Mouse (Mus musculus) CH12.LX (cell line): ENCODE measurements at regions not wholly inside any gene's neighbourhood (a gene's known extent, or its start where the extent isn't known, plus 50 kb on each side); places are given as distances from the start of the nearest gene placed in this dataset.

ENCODE experiments used
- DNase-seq: peaks from one replicate; pipeline ENCODE4 v3.0.0-alpha.2; 2013; ENCODE audit errors: extremely low read depth
- H3K27ac ChIP-seq: 2 replicates; pipeline ENCODE4 v1.5.1; 2012; ENCODE audit warnings: low read depth, mild to moderate bottlenecking, control low read depth, moderate library complexity; ENCODE audit not compliant: insufficient read depth
- H3K27me3 ChIP-seq: replicated peaks from 2 replicates; pipeline ENCODE3; 2012; ENCODE audit warnings: inconsistent platforms
- H3K36me3 ChIP-seq, 2 experiments: replicated peaks in 1 of 2; 2 replicates each; pipeline versions ENCODE3 to v1.6.1; 2012; ENCODE audit warnings: inconsistent platforms in 1 of 2, low read length in 1 of 2, mild to moderate bottlenecking in 1 of 2, mixed read lengths in 1 of 2, moderate library complexity in 1 of 2; ENCODE audit not compliant: control insufficient read depth in 1 of 2, insufficient read depth in 1 of 2
- H3K4me1 ChIP-seq, 2 experiments: 2 replicates each; pipeline ENCODE4 v1.6.1; 2012; ENCODE audit warnings: inconsistent platforms in 1 of 2, moderate library complexity in 1 of 2; ENCODE audit not compliant: insufficient read depth in 2 of 2, control insufficient read depth in 1 of 2
- H3K4me2 ChIP-seq: 2 replicates; pipeline ENCODE4 v1.6.1; 2012; ENCODE audit warnings: low read depth, mild to moderate bottlenecking, control low read depth; ENCODE audit not compliant: poor library complexity, insufficient read depth, severe bottlenecking
- H3K4me3 ChIP-seq, 3 experiments: fragments of 150-350 bp in 1 of 3; sonication (generic) in 1 of 3; replicated peaks in 1 of 3; 2 replicates each; pipeline versions ENCODE3 to v1.5.1; 2011 to 2012; ENCODE audit warnings: low read depth in 2 of 3, low read length in 2 of 3, mild to moderate bottlenecking in 2 of 3, moderate library complexity in 2 of 3, control low read depth in 1 of 3, improper control_type of control experiment in 1 of 3, inconsistent platforms in 1 of 3, mixed read lengths in 1 of 3; ENCODE audit not compliant: poor library complexity in 1 of 3
- H3K79me2 ChIP-seq: replicated peaks from 2 replicates; pipeline ENCODE4 v1.6.1; 2012; ENCODE audit warnings: mild to moderate bottlenecking, moderate library complexity; ENCODE audit not compliant: control insufficient read depth, poor library complexity, insufficient read depth, severe bottlenecking; ENCODE audit errors: extremely low read depth
- H3K9ac ChIP-seq: 2 replicates; pipeline ENCODE4 v1.6.1; 2012; ENCODE audit warnings: low read depth, mild to moderate bottlenecking, control low read depth, moderate library complexity; ENCODE audit not compliant: insufficient read depth
- H3K9me3 ChIP-seq: replicated peaks from 2 replicates; pipeline ENCODE3; 2012; ENCODE audit warnings: low read length, inconsistent platforms, mixed read lengths
- BHLHE40 ChIP-seq: IDR thresholded peaks from 2 replicates; pipeline ENCODE4 v1.6.1; 2011; ENCODE audit warnings: mild to moderate bottlenecking, low read depth, low read length, improper control_type of control experiment
- CTCF ChIP-seq, 2 experiments: IDR thresholded peaks in 1 of 2; conservative IDR thresholded peaks in 1 of 2; 2 replicates each; pipeline ENCODE4 v1.5.1; 2011 to 2012; ENCODE audit warnings: low read depth in 2 of 2, low read length in 2 of 2, improper control_type of control experiment in 1 of 2, inconsistent platforms in 1 of 2, mild to moderate bottlenecking in 1 of 2, moderate library complexity in 1 of 2
- EP300 ChIP-seq: IDR thresholded peaks from 2 replicates; pipeline ENCODE4 v1.6.1; 2011; ENCODE audit warnings: low read length, improper control_type of control experiment
- ETS1 ChIP-seq: conservative IDR thresholded peaks from 2 replicates; pipeline ENCODE4 v1.6.1; 2012; ENCODE audit warnings: low read depth, mild to moderate bottlenecking, inconsistent platforms, low read length, improper control_type of control experiment, moderate library complexity
- JUND ChIP-seq: conservative IDR thresholded peaks from 2 replicates; pipeline ENCODE4 v1.6.1; 2011; ENCODE audit warnings: low read depth, low read length, improper control_type of control experiment
- KAT2A ChIP-seq: IDR thresholded peaks from 2 replicates; pipeline ENCODE4 v1.6.1; 2012; ENCODE audit warnings: low read length, improper control_type of control experiment, inconsistent platforms; ENCODE audit not compliant: insufficient replicate concordance
- MEF2A ChIP-seq: IDR thresholded peaks from 2 replicates; pipeline ENCODE4 v1.6.1; 2014; ENCODE audit warnings: low read depth, mild to moderate bottlenecking, inconsistent platforms, low read length, improper control_type of control experiment, borderline replicate concordance
- MYC ChIP-seq: IDR thresholded peaks from 2 replicates; pipeline ENCODE4 v1.6.1; 2011; ENCODE audit warnings: low read depth, mild to moderate bottlenecking, improper control_type of control experiment, low read length
- SIN3A ChIP-seq: IDR thresholded peaks from 2 replicates; pipeline ENCODE4 v1.6.1; 2012; ENCODE audit warnings: low read length, improper control_type of control experiment, inconsistent platforms
- TCF12 ChIP-seq: IDR thresholded peaks from 2 replicates; pipeline ENCODE4 v1.6.1; 2014; ENCODE audit warnings: low read depth, mild to moderate bottlenecking, inconsistent platforms, low read length, improper control_type of control experiment
- ZKSCAN1 ChIP-seq: IDR thresholded peaks from 2 replicates; pipeline ENCODE4 v1.6.1; 2012; ENCODE audit warnings: low read depth, inconsistent platforms, low read length, improper control_type of control experiment, borderline replicate concordance
- ZMIZ1 ChIP-seq: IDR thresholded peaks from 2 replicates; pipeline ENCODE4 v1.6.1; 2012; ENCODE audit warnings: low read depth, mild to moderate bottlenecking, inconsistent platforms, low read length, improper control_type of control experiment
- ZNF384 ChIP-seq: IDR thresholded peaks from 2 replicates; pipeline ENCODE4 v1.6.1; 2012; ENCODE audit warnings: low read depth, low read length, improper control_type of control experiment, inconsistent platforms
- dilution Hi-C: fragments of 300-500 bp; cut with MboI; formaldehyde crosslinking; loops from 2 replicates; pipeline ENCODE4 v1.14.3; 2020; ENCODE audit warnings: low sequenced_read_pairs; ENCODE audit not compliant: extremely low pct_unique_long_range_greater_than_20kb, extremely low pct_ligation_motif_present
- in situ Hi-C: fragments of 300-500 bp; cut with MboI; formaldehyde crosslinking; loops from 3 replicates; pipeline ENCODE4 v1.14.3; 2019; ENCODE audit warnings: low sequenced_read_pairs, low pct_ligation_motif_present, low pct_unique_long_range_greater_than_20kb, mixed read lengths

DNA sequence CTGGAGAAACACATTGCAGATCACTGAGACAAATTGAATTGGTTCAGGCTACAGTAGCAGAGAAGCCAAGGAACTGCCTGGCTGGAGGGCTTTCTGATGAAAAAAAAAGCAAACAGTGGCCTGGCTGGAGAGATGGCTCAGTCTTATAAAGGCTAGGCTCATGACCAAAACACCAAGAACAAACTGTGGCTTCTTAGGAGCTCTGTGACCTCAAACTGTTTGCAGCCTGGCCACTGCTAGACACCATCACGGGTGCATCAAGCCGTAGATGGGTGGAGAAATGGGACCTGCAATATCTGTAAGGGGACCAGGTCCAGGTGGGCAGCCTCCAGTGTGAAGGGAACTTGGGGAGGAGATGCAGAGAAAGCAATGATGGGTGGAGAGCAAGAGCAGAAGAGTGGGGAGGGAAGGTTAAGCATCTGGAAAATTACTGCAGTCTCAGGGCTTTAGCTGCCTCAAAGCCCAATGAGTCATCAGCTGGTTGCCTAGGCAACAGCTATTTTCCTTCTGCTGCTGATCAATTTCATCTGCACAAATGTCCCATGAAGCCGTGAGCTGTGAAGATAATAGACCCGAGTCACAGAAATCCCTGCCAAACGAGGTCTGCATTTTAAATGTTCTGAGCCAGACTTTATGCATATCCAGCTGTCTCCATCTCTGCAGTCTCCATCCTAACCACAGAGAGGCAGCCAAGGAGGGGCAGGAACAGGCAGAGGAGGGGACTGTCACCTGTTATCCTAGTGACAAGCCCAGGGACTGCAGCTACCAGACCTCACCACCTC is 85.1 kb downstream of the Tbx19 start:
- no peak overlapping the region for H3K4me2 ChIP-seq
- H3K36me3 ChIP-seq = no peaks in the 10 kb centered on the region
- no peak overlapping the region for H3K9ac ChIP-seq
- no peak overlapping the region for H3K27ac ChIP-seq
- H3K79me2 ChIP-seq = no peaks in the 10 kb centered on the region
- H3K4me1 ChIP-seq = peaks cover 9 to 37% of the 10 kb centered on the region in 2 experiments; a peak in 3 of 4 replicates
- no peak overlapping the region for H3K4me3 ChIP-seq
- TF ChIP-seq ZKSCAN1 = no peak
- no peak for TF ChIP-seq MYC
- TF ChIP-seq ZNF384 = no peak
- peak in 1 of 2 experiments; percentile 51; a peak in 2 of 4 replicates for TF ChIP-seq CTCF (conservative IDR thresholded peaks at IDR 0.05 in 1 of 2, IDR thresholded peaks at IDR 0.05 in 1 of 2; ENCODE audit: low read depth in 2 of 2, low read length in 2 of 2)
- TF ChIP-seq, all 38 proteins: peak for 1
- Histone ChIP-seq H3K27me3 (no peaks in the 10 kb centered on the region), H3K9me3 (no peaks in the 10 kb centered on the region)
- dilution Hi-C loops = no loop called here
- peak; percentile 69 for DNase-seq
- in situ Hi-C loops = no loop called here

DNA sequence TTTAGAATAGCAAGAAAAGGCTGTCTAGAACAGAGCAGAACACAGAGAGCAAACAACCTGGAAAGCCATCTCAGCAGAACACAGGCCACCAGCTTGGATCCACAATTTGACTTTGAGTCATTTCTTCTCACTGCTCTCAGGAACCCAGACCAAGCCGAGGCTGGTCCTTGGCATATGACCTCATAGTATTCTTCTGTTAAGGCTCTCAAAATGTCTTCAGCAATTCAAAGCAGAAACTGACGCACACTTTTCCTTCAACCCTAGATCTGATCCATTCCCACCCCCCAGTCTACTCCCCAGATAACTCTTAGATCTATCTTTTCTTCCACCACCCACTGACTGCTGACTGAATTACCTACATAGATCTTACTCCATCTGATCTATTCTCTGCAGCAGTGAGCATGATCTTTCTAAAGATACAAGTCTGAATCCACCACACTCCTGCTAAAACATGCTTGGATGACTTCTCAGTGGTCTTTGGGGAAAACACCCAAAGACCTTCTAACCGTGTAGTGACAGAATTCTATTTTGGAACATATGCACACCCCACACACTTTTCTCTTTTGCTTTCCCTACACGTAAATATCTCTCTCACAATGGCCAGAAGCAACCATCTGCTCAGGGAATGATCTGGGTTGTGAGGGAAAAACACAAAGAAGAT is 88.6 kb downstream of the Tbx19 start:
- in situ Hi-C loops (no loop called here), dilution Hi-C loops (no loop called here)
- H3K4me3 ChIP-seq = no peak overlapping the region
- H3K9me3 ChIP-seq = no peaks in the 10 kb centered on the region
- no peak overlapping the region; the same call in 1 of the 2 replicates for H3K9ac ChIP-seq
- peak; percentile 57 for TF ChIP-seq ETS1
- no peak for TF ChIP-seq SIN3A
- peak; percentile 12; the same call in 1 of the 2 replicates for TF ChIP-seq TCF12
- TF ChIP-seq EP300 = no peak
- TF ChIP-seq MEF2A = peak; percentile 85; the same call in 1 of the 2 replicates
- TF ChIP-seq JUND = 0 out of 2 replicates have a peak, but pooled peaks have one; percentile 16
- peak; percentile 63 for TF ChIP-seq BHLHE40
- TF ChIP-seq ZMIZ1 = no peak
- no peak for TF ChIP-seq KAT2A
- H3K79me2 ChIP-seq = no peaks in the 10 kb centered on the region
- DNase-seq = peak; percentile 79
- H3K27ac ChIP-seq = no peak overlapping the region
- H3K27me3 ChIP-seq = no peaks in the 10 kb centered on the region
- peaks cover 5 to 38% of the 10 kb centered on the region in 2 experiments; a peak in 3 of 4 replicates for H3K4me1 ChIP-seq
- no peaks in the 10 kb centered on the region for H3K36me3 ChIP-seq
- H3K4me2 ChIP-seq = no peak overlapping the region
